Mouse (Mus musculus) forebrain, embryonic 13.5 days (tissue): ENCODE measurements at regions not wholly inside any gene's neighbourhood (a gene's known extent, or its start where the extent isn't known, plus 50 kb on each side); places are given as distances from the start of the nearest gene placed in this dataset. TPM values are rescaled to one million over a fixed set of nuclear protein-coding genes. Genes with fewer than 3 reads are reported as not detected.

Source experiments
- ATAC-seq: fragments of 200-750 bp; cut with Nextera tagmentation; 2 replicates; pipeline ENCODE4 v1.8.0; 2017
- H3K27ac ChIP-seq: fragments of 300-500 bp; sonication (generic); 2 replicates; pipeline ENCODE4 v1.5.1; 2015; ENCODE audit warnings: inconsistent platforms, mild to moderate bottlenecking, moderate library complexity
- H3K27me3 ChIP-seq: fragments of 300-500 bp; sonication (generic); 2 replicates; pipeline ENCODE4 v1.6.1; 2015; ENCODE audit warnings: mild to moderate bottlenecking, inconsistent platforms
- H3K36me3 ChIP-seq: fragments of 300-500 bp; sonication (generic); 2 replicates; pipeline ENCODE4 v1.6.1; 2015; ENCODE audit warnings: mild to moderate bottlenecking, inconsistent platforms; ENCODE audit not compliant: poor library complexity, severe bottlenecking
- H3K4me1 ChIP-seq: fragments of 300-500 bp; sonication (generic); 2 replicates; pipeline ENCODE4 v1.6.1; 2015; ENCODE audit warnings: inconsistent platforms
- H3K4me2 ChIP-seq: fragments of 300-500 bp; sonication (generic); 2 replicates; pipeline ENCODE4 v1.6.1; 2015; ENCODE audit warnings: inconsistent platforms, mild to moderate bottlenecking, moderate library complexity
- H3K4me3 ChIP-seq: fragments of 300-500 bp; sonication (generic); 2 replicates; pipeline ENCODE4 v1.5.1; 2015; ENCODE audit warnings: mild to moderate bottlenecking, inconsistent platforms
- H3K9ac ChIP-seq: fragments of 300-500 bp; sonication (generic); 2 replicates; pipeline ENCODE4 v1.6.1; 2015; ENCODE audit warnings: mild to moderate bottlenecking, inconsistent platforms
- H3K9me3 ChIP-seq: fragments of 300-500 bp; sonication (generic); replicated peaks from 2 replicates; pipeline ENCODE4 v1.6.1; 2016; ENCODE audit warnings: inconsistent platforms
- WGBS: fragments of 180-500 bp; shearing (Covaris S2); methylation state at CpG from one replicate; pipeline ENCODE4 v1.1.7; 2015; 5-methylcytosine and 5-hydroxymethylcytosine counted together
- microRNA-seq: library from miRNA; unstranded; fragments of <30 nt; microRNA quantifications from one replicate; pipeline ENCODE4, GENCODE M21; 2016

GRCm38 (mm10) chr15:6244401-6244800 lies 55.2 kb upstream of the Dab2 start:
- no peak overlapping the region for H3K27ac ChIP-seq
- H3K4me2 ChIP-seq: no peak overlapping the region
- no peaks in the 10 kb centered on the region for H3K9me3 ChIP-seq
- no peak overlapping the region for H3K4me3 ChIP-seq
- no peaks in the 10 kb centered on the region for H3K27me3 ChIP-seq
- ATAC-seq: no peak
- H3K36me3 ChIP-seq: no peaks in the 10 kb centered on the region
- H3K4me1 ChIP-seq: peaks cover 15% of the 10 kb centered on the region
- H3K9ac ChIP-seq: no peak overlapping the region
- 24% methylated on average over 7 of the region's 7 CpGs for WGBS

GRCm38 (mm10) chr15:6245950-6246894 lies 53.4 kb upstream of the Dab2 start:
- H3K4me1 ChIP-seq: peaks cover 15% of the 10 kb centered on the region
- H3K9ac ChIP-seq: no peak overlapping the region
- H3K4me3 ChIP-seq: no peak overlapping the region
- H3K27ac ChIP-seq: no peak overlapping the region
- peak overlapping the region; percentile 16; the same call in 1 of the 2 replicates for H3K4me2 ChIP-seq
- no peaks in the 10 kb centered on the region for H3K36me3 ChIP-seq
- 51% methylated on average over 9 of the region's 9 CpGs for WGBS
- no peaks in the 10 kb centered on the region for H3K9me3 ChIP-seq
- ATAC-seq: peak; percentile 95
- no peaks in the 10 kb centered on the region for H3K27me3 ChIP-seq

DNA sequence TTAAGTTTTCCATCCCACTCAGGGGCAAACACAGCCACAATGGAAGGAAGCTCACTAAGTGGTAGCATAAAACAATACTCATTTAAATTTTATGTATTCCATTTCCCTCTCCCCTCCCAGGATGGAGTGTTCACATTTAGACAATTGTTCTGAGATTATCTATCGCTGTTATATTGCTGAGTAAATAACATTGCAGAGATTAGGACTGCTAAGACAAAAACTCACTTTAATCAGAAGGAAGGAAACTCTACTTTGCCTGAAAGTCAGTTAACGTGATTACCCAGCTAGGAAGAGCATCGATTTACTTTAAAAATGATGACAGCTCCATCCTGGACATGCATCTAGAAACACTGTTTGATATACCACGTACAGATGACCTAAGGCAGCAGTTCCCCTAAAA lies 51.1 kb upstream of the Dab2 start:
- no peak overlapping the region for H3K4me3 ChIP-seq
- no peaks in the 10 kb centered on the region for H3K9me3 ChIP-seq
- 90% methylated on average over 4 of the region's 4 CpGs for WGBS
- no peak overlapping the region for H3K4me2 ChIP-seq
- H3K36me3 ChIP-seq: no peaks in the 10 kb centered on the region
- no peak for ATAC-seq
- peaks cover 15% of the 10 kb centered on the region for H3K4me1 ChIP-seq
- H3K27ac ChIP-seq: no peak overlapping the region
- H3K9ac ChIP-seq: no peak overlapping the region
- no peaks in the 10 kb centered on the region for H3K27me3 ChIP-seq

Small RNAs in the stretch of these regions (microRNA-seq; reads per million reads assigned to microRNA genes)
- gene Gm27760: not detected
